Mouse (Mus musculus) embryonic fibroblast, embryonic 13.5 days (primary cell): Measurements from ENCODE around the gene Cbx4. TPM values are rescaled to one million over a fixed set of nuclear protein-coding genes. Genes with fewer than 3 reads are reported as not detected.

ENCODE experiments used
- H3K27ac ChIP-seq: 2 replicates; pipeline ENCODE4 v1.5.1; 2012; ENCODE audit warnings: low read length, control low read depth, inconsistent platforms; ENCODE audit not compliant: insufficient read depth
- H3K4me1 ChIP-seq: 2 replicates; pipeline ENCODE4 v1.6.1; 2011; ENCODE audit warnings: low read length; ENCODE audit not compliant: control insufficient read depth, insufficient read depth
- H3K4me3 ChIP-seq: 2 replicates; pipeline ENCODE4 v1.5.1; 2011; ENCODE audit warnings: mild to moderate bottlenecking, control low read depth, low read length; ENCODE audit not compliant: insufficient read depth
- CTCF ChIP-seq: IDR thresholded peaks from 2 replicates; pipeline ENCODE4 v1.5.1; 2011; ENCODE audit warnings: mild to moderate bottlenecking, control low read depth, low read length, moderate library complexity, borderline replicate concordance; ENCODE audit not compliant: insufficient read depth
- POLR2A ChIP-seq: IDR thresholded peaks from 2 replicates; pipeline ENCODE4 v1.6.1; 2011; ENCODE audit warnings: low read depth, mild to moderate bottlenecking, control low read depth, low read length, moderate library complexity
- polyA plus RNA-seq: library from polyadenylated mRNA; stranded (reverse); fragments of >200 nt; gene quantifications from 2 replicates; pipeline ENCODE4 v1.2.4, GENCODE M21; 2011; ENCODE audit warnings: low read depth; ENCODE audit not compliant: missing spikeins, insufficient read length

The Cbx4 gene
- polyA plus RNA-seq, 1 experiment = 11.8 TPM

GRCm38 (mm10) chr11:119041325-119041716 is 44.7 kb downstream of the Cbx4 start:
- Histone ChIP-seq H3K27ac (no peak overlapping the region), H3K4me3 (peak overlapping the region; percentile 49), H3K4me1 (peaks cover 3% of the 10 kb centered on the region; the same call in 1 of the 2 replicates)
- TF ChIP-seq CTCF (no peak), POLR2A (no peak)

GRCm38 (mm10) chr11:119040600-119041324 is 45.3 kb downstream of the Cbx4 start, which contains the start of gene Cbx8:
Cbx8 (minus strand) TSS chr11:119040969.
- TF ChIP-seq CTCF (no peak), POLR2A (peak; percentile 94)
- Histone ChIP-seq H3K4me3 (peak within 1 kb of the TSS; percentile 73), H3K4me1 (peaks cover 3% of the 10 kb centered on the region; the same call in 1 of the 2 replicates), H3K27ac (peak within 1 kb of the TSS; percentile 44; the same call in 1 of the 2 replicates)

- peak overlapping the region; percentile 73 for H3K4me3 ChIP-seq
- peaks cover 3% of the 10 kb centered on the region; the same call in 1 of the 2 replicates for H3K4me1 ChIP-seq
- no peak overlapping the region for H3K27ac ChIP-seq
- TF ChIP-seq CTCF = no peak
- TF ChIP-seq POLR2A = no peak
Measured at GRCm38 (mm10) chr11:119039732-119040512, 46.1 kb downstream of the Cbx4 start.

GRCm38 (mm10) chr11:119038744-119039484 is 47.1 kb downstream of the Cbx4 start:
- H3K27ac ChIP-seq = no peak overlapping the region
- TF ChIP-seq CTCF = no peak
- TF ChIP-seq POLR2A = no peak
- H3K4me1 ChIP-seq = peaks cover 5% of the 10 kb centered on the region; the same call in 1 of the 2 replicates
- H3K4me3 ChIP-seq = no peak overlapping the region

GRCm38 (mm10) chr11:119037780-119038401 is 48.1 kb downstream of the Cbx4 start:
- Histone ChIP-seq H3K4me1 (peaks cover 5% of the 10 kb centered on the region; the same call in 1 of the 2 replicates), H3K4me3 (peak overlapping the region; percentile 13; the same call in 1 of the 2 replicates), H3K27ac (no peak overlapping the region)

GRCm38 (mm10) chr11:119036934-119037779 is 48.9 kb downstream of the Cbx4 start:
- Histone ChIP-seq H3K4me1 (peaks cover 2% of the 10 kb centered on the region; the same call in 1 of the 2 replicates), H3K4me3 (peak overlapping the region; percentile 31), H3K27ac (peak overlapping the region; percentile 3; the same call in 1 of the 2 replicates)
- TF ChIP-seq POLR2A = no peak
- TF ChIP-seq CTCF = no peak

More at GRCm38 (mm10) chr11:119037780-119038401, 48.1 kb downstream of the Cbx4 start:
- TF ChIP-seq CTCF = no peak

- peaks cover 2% of the 10 kb centered on the region; the same call in 1 of the 2 replicates for H3K4me1 ChIP-seq
- no peak overlapping the region for H3K4me3 ChIP-seq
- no peak overlapping the region for H3K27ac ChIP-seq
- no peak for TF ChIP-seq CTCF
- TF ChIP-seq POLR2A = no peak
Measured at GRCm38 (mm10) chr11:119036447-119036846, 49.6 kb downstream of the Cbx4 start.

- TF ChIP-seq POLR2A = no peak
- no peak for TF ChIP-seq CTCF
- Histone ChIP-seq H3K4me1 (peaks cover 2% of the 10 kb centered on the region; the same call in 1 of the 2 replicates), H3K27ac (no peak overlapping the region), H3K4me3 (no peak overlapping the region)
Measured at GRCm38 (mm10) chr11:119035686-119036165, 50.3 kb downstream of the Cbx4 start.
